Mouse (Mus musculus): ENCODE measurements around the gene Cpa4.

GRCm38 (mm10) chr6:30570012-30570411, 1.8 kb downstream of the Cpa4 start:
- TF ChIP-seq POLR2A (IDR thresholded peaks at IDR 0.05; ENCODE audit: low read depth, low read length) (no peak), CTCF (IDR thresholded peaks at IDR 0.05; ENCODE audit: borderline replicate concordance, insufficient read depth, low read length) (no peak)

Measured in embryonic fibroblast, embryonic 13.5 days (primary cell).